Mouse (Mus musculus) WW6 (cell line): Measurements from ENCODE around the gene Eif2d.

ENCODE experiments used
- DNase-seq: peaks from one replicate; pipeline ENCODE4 v3.0.0-alpha.2; 2013; ENCODE audit warnings: low read depth, low spot score

The Eif2d gene

GRCm38 (mm10) chr1:131213361-131213760 is 60.4 kb downstream of the Eif2d start:
- no peak for DNase-seq

GRCm38 (mm10) chr1:131218933-131219332 is 66.0 kb downstream of the Eif2d start:
- DNase-seq: no peak

- no peak for DNase-seq
Measured at GRCm38 (mm10) chr1:131221822-131222590, 69.0 kb downstream of the Eif2d start.

DNA sequence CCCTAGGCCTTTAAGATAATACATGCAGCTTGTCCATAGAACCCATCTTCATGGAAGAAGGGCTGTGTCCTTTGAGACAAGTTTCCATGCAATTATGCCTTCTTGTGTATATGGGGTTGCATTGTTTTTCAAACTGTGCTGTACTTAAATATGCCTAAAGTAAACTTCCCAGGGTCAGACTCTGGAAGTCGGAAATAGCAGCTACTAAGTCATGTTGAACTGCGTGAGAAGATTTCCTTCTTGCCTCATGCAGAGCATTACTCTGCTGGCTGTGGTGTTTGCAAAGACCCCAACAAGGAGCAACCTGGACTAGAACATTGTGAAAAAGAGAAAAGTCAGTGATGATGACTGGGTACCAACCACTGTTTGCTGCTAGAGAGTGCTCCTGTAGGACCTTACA is 70.4 kb downstream of the Eif2d start:
- no peak for DNase-seq

GRCm38 (mm10) chr1:131224848-131225471 is 72.0 kb downstream of the Eif2d start:
- DNase-seq: no peak

- no peak for DNase-seq
Measured at GRCm38 (mm10) chr1:131228225-131228624, 75.2 kb downstream of the Eif2d start.

- no peak for DNase-seq
Measured at GRCm38 (mm10) chr1:131228659-131229058, 75.7 kb downstream of the Eif2d start.

GRCm38 (mm10) chr1:131233527-131233926 is 80.5 kb downstream of the Eif2d start:
- DNase-seq: no peak

DNA sequence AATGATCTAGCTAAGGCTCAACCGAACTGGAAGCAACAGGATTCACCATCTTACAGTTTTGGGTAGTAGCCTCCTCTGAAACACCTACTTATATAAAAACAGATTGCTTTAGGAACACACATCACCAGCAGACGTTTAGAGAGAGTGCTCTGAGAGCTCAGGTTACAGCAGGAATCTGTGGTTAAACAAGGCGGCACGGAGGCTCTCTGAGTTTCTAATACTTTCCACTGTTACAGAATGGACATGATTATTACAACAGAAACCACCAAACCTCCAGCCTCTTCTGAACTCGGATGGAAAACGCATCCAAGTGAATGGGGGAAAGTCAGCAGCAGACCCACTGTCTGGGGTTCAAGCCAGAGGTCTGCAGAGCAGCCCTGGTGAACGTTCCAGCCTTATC is 83.1 kb downstream of the Eif2d start:
- no peak for DNase-seq
